8 mouse cellular contexts compared by ENCODE assay signal in genomic region chr8:114881891-114882401, GRCm38 (mm10).
DNase-seq lines count a peak whose midpoint lies in the region; TF ChIP-seq lines count a peak whose summit lies in the region.

No protein-coding gene starts in this region.

- peak; percentile 84 for DNase-seq in heart, embryonic 10.5 days (ENCODE audit: low spot score)
- DNase-seq in heart, postnatal 10 days: no peak
- DNase-seq in brain, embryonic 14.5 days (ENCODE audit: low read depth): peak; percentile 49
- DNase-seq in kidney, adult 9 months: peak; percentile 36
- DNase-seq in lung, postnatal 25 days (ENCODE audit: low spot score): peak; percentile 58
- peak; percentile 72 for DNase-seq in thymus, postnatal 25 days
- DNase-seq in adrenal gland, postnatal 14 days: no peak
- no peak for DNase-seq in urinary bladder, postnatal 14 days (ENCODE audit: low spot score)

- H3K27me3 ChIP-seq in heart, embryonic 10.5 days (ENCODE audit: insufficient read depth, poor library complexity, severe bottlenecking): 0 out of 2 replicates have a peak, but pooled peaks cover 3% of the 10 kb centered on the region

- H3K4me1 ChIP-seq in heart, embryonic 10.5 days: peaks cover 70% of the 10 kb centered on the region

- no peaks in the 10 kb centered on the region for H3K9me3 ChIP-seq in heart, embryonic 10.5 days

- intact Hi-C loops in heart, postnatal 10 days (cut with DNase I): no loop called here

- H3K27ac ChIP-seq in heart, embryonic 10.5 days: peak overlapping the region; percentile 78

- TF ChIP-seq CTCF in brain, embryonic 14.5 days (IDR thresholded peaks at IDR 0.05; ENCODE audit: borderline replicate concordance, extremely low read depth, insufficient read depth, insufficient read length): 0 out of 2 replicates have a peak, but pooled peaks have one; percentile 20

- no peak for TF ChIP-seq POLR2A in brain, embryonic 14.5 days (IDR thresholded peaks at IDR 0.05; ENCODE audit: borderline replicate concordance, extremely low read depth, insufficient read depth, insufficient read length, poor library complexity, severe bottlenecking)

- 45% methylated on average over 5 of the region's 5 CpGs for WGBS in heart, embryonic 10.5 days

- no peaks in the 10 kb centered on the region for H3K36me3 ChIP-seq in heart, embryonic 10.5 days

- H3K4me3 ChIP-seq in heart, embryonic 10.5 days: no peak overlapping the region

Comparison
In these comparisons a context has a peak if more than half of its experiments do, and no peak if none do; other contexts are left out.
1. DNase-seq: peak in heart, embryonic 10.5 days (single experiment), brain, embryonic 14.5 days (single experiment), kidney, adult 9 months (single experiment), lung, postnatal 25 days (single experiment) and thymus, postnatal 25 days (single experiment); none in heart, postnatal 10 days (0 of 2), adrenal gland, postnatal 14 days (single experiment) and urinary bladder, postnatal 14 days (single experiment).